Mouse (Mus musculus) c-Kit-positive CD71-positive TER-119-negative erythroid progenitor cells, embryonic 14.5 days (primary cell): ENCODE data around the gene Ncoa6.

Source experiments
- DNase-seq: peaks from one replicate; pipeline ENCODE4 v3.0.0-alpha.2; 2013; ENCODE audit warnings: low read depth

Gene Ncoa6

DNA sequence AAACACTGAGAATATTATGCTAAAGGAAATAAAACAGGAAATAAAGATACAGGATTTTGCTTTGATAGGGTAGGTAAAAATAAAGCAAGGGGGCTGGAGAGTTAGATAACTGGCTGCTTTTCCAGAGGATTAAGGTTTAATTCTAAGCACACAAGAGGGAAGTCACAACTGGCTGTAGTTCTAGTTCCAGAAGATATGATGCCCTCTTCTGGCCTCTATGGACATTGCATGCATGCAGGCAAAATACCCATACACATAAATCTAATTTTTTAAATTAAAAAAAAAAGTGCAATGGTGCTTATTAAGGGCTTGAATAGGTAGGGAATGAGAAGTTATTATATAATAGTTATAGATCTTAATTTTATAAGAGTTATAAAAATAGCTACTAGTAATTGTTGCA lies 37.2 kb downstream of the Ncoa6 start:
- DNase-seq: no peak

GRCm38 (mm10) chr2:155420911-155421310 lies 52.8 kb downstream of the Ncoa6 start:
- DNase-seq: no peak

- no peak for DNase-seq
Observed at GRCm38 (mm10) chr2:155404635-155405034, 69.1 kb downstream of the Ncoa6 start.

- DNase-seq: no peak
Observed at GRCm38 (mm10) chr2:155401926-155402325, 71.8 kb downstream of the Ncoa6 start.

- DNase-seq: no peak
Observed at GRCm38 (mm10) chr2:155400276-155400675, 73.4 kb downstream of the Ncoa6 start.

GRCm38 (mm10) chr2:155394586-155394985 lies 79.1 kb downstream of the Ncoa6 start:
- DNase-seq: no peak

DNA sequence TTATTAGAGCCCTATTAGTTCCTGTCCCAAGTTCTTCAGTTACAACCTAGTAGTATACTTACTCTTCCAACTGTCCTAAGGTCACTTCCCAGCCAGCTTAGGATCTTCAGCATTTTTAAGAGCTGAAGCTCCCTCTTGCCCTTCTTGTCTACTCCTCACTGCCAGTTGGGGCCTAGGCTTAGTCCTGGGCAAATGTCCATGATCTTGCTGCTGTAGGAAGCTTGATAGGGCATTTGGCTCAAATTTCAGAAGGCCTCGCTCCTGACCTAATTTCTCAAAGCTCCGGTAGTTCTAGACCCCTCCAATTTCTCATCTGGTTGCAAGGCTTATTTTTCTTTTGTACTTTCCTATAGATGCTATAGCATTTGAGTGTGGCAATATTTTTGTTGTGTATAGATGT lies 85.1 kb downstream of the Ncoa6 start:
- DNase-seq: no peak

GRCm38 (mm10) chr2:155387052-155387451 lies 86.6 kb downstream of the Ncoa6 start:
- no peak for DNase-seq

DNA sequence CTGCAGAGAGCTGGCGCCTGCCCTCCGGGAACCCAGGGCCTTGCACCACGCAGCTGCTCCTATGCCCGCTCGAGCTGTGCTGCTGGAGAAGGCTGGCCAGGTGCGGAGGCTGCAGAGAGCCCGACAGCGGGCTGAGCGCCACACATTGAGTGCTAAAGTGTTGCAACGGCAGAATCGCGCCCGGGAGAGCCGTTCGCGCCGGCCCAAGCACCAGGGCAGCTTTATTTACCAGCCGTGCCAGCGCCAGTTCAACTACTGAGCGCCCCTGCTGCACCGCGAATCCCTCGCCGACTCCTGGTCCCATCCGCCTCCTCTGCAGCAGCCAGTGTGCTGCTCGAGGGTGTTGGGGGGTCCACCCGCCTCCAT lies 87.2 kb downstream of the Ncoa6 start:
- DNase-seq: no peak

DNA sequence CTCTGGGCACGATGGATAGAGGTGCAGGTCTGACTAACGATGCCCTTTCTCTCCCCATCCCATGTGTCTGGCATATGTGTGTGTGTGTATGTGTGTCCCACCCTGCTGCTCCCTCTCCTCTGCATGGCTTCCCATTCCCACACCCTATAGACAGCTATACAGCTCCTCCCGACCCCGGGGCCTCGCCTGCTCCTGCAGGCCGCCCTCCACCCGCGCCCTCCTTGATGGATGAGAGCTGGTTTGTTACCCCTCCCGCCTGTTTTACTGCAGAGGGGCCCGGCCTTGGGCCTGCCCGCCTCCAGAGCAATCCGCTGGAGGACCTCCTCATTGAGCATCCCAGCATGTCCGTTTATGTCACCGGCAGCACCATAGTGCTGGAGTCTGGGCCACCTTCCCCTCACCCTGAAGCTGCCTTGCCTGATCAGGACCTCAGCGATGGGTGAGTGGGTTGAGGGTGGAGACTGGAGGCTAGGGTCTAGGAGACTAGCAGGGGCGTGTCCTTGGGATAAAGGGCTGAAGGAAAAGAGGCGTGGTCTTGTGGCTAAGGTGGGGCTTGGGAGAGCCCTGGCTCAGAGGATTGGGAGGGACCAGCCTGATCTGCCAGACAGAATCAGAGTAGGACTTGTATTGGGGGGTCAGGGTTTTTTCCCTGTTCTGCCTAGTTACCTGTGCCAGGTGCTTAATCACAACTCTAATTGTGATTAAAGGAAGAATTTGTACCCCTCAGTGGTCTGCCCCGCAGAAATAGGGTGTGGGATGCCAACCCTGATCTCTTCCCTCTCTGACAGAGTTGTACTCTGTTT lies 87.8 kb downstream of the Ncoa6 start:
- DNase-seq: no peak

- DNase-seq: peak; percentile 75
Observed at GRCm38 (mm10) chr2:155385090-155385489, 88.6 kb downstream of the Ncoa6 start.

DNA sequence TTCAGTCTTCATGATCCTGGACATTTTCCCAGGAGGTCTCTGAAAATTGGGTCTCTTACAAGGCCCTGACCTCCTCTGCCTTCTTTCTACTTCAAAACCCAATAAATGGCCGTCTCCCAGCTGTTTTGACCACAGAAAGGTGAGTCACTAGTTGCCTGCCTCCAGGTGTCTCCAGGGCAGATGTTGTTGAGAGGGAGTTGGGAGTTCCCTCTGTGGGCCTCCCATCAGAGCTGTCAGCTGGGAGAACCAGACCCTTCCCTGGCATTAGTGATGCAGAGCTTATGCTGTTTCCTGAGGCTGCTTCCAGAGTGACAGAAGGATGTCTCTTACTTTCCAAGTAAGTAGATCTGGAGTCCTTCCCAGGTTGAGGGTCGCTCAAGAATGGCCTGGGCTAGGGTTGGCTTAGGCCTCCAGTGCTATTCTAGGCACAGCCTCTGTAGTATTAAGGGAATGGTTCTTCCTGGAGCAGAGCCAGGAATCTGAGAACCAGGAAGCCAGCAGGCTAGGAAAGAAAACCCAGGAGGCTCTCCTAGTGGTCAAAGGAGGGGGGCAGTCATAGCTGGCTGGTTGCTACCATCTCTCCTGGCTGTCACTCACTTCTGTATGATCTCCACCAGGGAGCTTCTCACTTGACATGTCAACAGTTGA lies 90.8 kb downstream of the Ncoa6 start:
- no peak for DNase-seq

DNA sequence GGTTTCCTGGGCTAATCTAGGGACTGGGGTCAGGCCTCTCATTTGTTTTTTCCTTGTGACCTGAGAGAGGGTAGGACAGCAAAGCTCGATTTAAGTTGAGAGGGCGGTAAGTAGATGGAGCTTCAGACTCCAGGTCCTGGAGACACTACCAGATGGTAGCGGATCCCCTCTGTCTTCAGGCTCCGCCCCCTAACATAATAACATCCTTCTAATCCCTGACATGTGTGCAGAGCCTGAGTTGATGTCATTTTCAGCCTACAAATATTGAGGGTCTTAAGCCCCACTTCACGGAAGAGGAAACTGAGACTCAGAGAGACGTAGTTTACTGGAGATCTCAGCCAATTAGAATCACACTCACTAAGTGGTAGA lies 91.4 kb downstream of the Ncoa6 start:
- no peak for DNase-seq

- peak; percentile 90 for DNase-seq
Observed at GRCm38 (mm10) chr2:155381643-155382331, 91.9 kb downstream of the Ncoa6 start.

GRCm38 (mm10) chr2:155381060-155381437 lies 92.6 kb downstream of the Ncoa6 start:
- no peak for DNase-seq

DNA sequence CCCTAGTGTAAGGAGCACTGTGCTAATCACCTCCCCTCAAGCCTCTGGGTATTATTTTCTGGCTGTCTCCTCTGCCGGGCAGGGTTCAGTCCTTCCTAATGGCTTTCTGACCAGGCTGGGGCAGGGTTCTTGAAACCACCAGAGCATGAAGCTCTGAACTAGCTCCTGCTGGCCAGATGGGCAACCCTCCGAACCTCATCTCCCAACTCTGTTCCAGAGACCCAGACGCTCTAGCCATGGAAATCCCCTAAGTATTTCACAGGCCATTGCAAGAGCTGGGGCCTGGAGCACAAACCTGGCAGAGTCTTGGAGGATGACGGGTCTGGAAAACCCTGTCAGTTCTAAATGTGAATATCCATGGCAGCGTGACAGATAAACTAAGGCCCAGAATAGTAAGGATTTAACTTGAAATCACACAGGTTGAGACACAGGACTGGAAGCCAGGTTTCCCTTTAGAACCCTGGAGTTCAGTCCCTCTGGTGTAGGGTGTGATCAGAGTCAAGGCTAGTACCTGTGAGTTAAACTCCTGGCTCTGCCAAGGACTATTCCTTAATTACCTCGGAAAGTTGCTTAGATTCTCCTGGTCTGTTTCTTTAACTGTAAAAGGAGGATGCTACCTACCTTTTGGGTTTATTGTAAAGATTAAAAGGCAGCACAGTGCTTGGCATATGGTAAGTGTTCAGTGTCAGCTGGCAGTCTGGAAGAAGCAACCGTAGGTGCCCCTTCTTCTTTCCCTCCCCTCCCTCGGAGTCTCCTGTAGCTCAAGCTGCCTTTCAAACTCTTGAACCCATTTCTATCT lies 93.2 kb downstream of the Ncoa6 start, which contains the start of gene Trp53inp2:
Trp53inp2 (plus strand) TSS at position 799 of the 799 bp plus-strand sequence.
- DNase-seq: no peak

GRCm38 (mm10) chr2:155376191-155376590 lies 97.5 kb downstream of the Ncoa6 start:
- DNase-seq: no peak

- no peak for DNase-seq
Observed at GRCm38 (mm10) chr2:155374521-155374920, 99.2 kb downstream of the Ncoa6 start.

DNA sequence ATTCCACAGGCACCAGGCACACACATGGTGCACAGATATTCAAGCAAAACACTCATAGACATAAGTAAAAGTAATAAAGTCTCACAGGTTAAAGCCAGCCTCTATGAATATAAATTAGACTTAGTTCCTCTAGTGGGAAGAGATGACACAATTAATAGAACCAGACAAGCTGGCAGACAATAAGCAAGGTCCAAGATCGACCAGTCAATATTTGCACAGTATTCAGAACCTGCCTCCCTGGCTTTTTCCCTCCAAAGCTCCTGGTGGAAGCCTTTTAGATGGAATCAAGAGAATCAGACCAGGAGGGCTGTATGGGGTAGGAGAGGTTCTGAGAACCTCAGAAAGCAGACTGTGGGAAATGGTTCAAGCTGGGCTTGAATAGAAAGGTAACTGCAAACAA lies 99.8 kb downstream of the Ncoa6 start:
- DNase-seq: no peak

DNA sequence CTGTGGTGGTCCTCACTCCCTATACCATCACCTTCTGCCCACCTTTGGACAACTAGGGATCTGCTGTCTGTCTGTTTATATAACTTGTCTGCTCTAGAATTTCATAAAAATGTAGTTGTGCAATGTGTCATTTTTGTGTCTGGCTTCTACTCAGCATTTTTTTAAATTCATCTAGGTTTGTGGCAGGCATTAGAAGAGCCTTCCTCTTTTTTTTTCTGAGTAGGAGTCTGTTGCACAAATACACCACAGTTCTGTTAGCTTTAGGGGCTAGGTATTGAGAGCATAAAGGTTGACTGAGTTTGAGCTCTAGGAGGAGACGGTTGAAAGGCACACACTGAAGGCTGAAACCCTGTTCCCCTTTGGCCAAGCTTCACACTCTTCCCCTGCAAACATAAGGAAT lies 100.4 kb downstream of the Ncoa6 start:
- DNase-seq: no peak

GRCm38 (mm10) chr2:155372451-155372850 lies 101.2 kb downstream of the Ncoa6 start:
- no peak for DNase-seq

DNA sequence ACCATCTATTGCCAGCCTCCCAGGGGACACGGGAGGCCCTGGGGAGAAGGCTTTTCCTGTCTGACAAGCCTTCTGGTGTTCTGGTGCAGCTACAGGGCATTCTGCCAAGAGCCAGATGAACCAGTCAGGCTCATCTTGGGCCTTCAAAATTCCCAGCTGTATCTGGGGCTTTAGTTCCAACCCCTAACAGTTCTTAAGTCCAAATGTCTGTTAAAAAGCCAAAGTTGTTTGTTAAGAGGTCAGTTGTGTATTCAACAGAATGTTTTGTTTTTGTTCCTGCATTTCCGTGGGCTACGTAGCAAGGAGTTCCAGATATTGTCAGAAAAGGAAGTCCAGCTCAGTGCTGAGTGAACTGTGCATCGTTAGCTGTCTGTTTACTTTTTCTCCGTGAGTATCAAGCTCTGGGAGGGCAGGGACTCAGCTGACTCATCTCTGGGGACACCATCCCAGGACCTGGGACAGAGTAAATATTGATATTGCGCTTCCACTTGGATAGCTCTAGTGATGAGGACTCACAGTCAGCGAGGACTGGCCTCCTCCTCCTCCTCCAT lies 104.3 kb downstream of the Ncoa6 start:
- DNase-seq: no peak
